Mouse (Mus musculus): ENCODE measurements around the gene Gatd1. TPM values are rescaled to one million over a fixed set of nuclear protein-coding genes. Genes with fewer than 3 reads are reported as not detected.

Gene Gatd1
- polyA plus RNA-seq, 1 experiment from 2014 or later: 61.4 TPM

- WGBS: 93% methylated on average over 10 of the region's 10 CpGs
- Histone ChIP-seq H3K4me3 (ENCODE audit: low read depth, low read length) (no peak overlapping the region), H3K27ac (ENCODE audit: low read length) (no peak overlapping the region), H3K4me2 (replicated peaks; ENCODE audit: low read depth, low read length) (no peak overlapping the region), H3K9ac (replicated peaks; ENCODE audit: low read depth, low read length) (no peak overlapping the region), H3K36me3 (ENCODE audit: control insufficient read depth, insufficient read depth, low read length) (peaks cover 15% of the 10 kb centered on the region; the same call in 1 of the 2 replicates), H3K4me1 (ENCODE audit: control insufficient read depth, insufficient read depth, low read length) (peaks cover 36% of the 10 kb centered on the region; the same call in 1 of the 2 replicates), H3K9me3 (ENCODE audit: control insufficient read depth, low read depth, low read length) (no peaks in the 10 kb centered on the region), H3K27me3 (ENCODE audit: control insufficient read depth, insufficient read depth, low read length) (no peaks in the 10 kb centered on the region)
- no peak for ATAC-seq (ENCODE audit: insufficient number of reproducible peaks, insufficient read depth, low FRiP score, low read depth)
Observed at GRCm38 (mm10) chr7:141439140-141439679, 25.3 kb upstream of the Gatd1 start.

GRCm38 (mm10) chr7:141438201-141438968 lies 24.4 kb upstream of the Gatd1 start:
- Histone ChIP-seq H3K9me3 (ENCODE audit: control insufficient read depth, low read depth, low read length) (no peaks in the 10 kb centered on the region), H3K4me2 (replicated peaks; ENCODE audit: low read depth, low read length) (no peak overlapping the region), H3K9ac (replicated peaks; ENCODE audit: low read depth, low read length) (no peak overlapping the region), H3K4me1 (ENCODE audit: control insufficient read depth, insufficient read depth, low read length) (peaks cover 35% of the 10 kb centered on the region), H3K27me3 (ENCODE audit: control insufficient read depth, insufficient read depth, low read length) (no peaks in the 10 kb centered on the region), H3K4me3 (ENCODE audit: low read depth, low read length) (no peak overlapping the region), H3K36me3 (ENCODE audit: control insufficient read depth, insufficient read depth, low read length) (peaks cover 15% of the 10 kb centered on the region; the same call in 1 of the 2 replicates), H3K27ac (ENCODE audit: low read length) (no peak overlapping the region)
- WGBS: 92% methylated on average over 12 of the region's 12 CpGs
- no peak for ATAC-seq (ENCODE audit: insufficient number of reproducible peaks, insufficient read depth, low FRiP score, low read depth)

GRCm38 (mm10) chr7:141437178-141438120 lies 23.5 kb upstream of the Gatd1 start, which contains the start of gene Slc25a22:
Gene Slc25a22, minus strand, starts transcription at chr7:141437892.
- Histone ChIP-seq H3K36me3 (ENCODE audit: control insufficient read depth, insufficient read depth, low read length) (peaks cover 22% of the 10 kb centered on the region), H3K9ac (replicated peaks; ENCODE audit: low read depth, low read length) (peak within 1 kb of the TSS; percentile 69), H3K9me3 (ENCODE audit: control insufficient read depth, low read depth, low read length) (no peaks in the 10 kb centered on the region), H3K4me3 (ENCODE audit: low read depth, low read length) (peak within 1 kb of the TSS; percentile 68), H3K27ac (ENCODE audit: low read length) (peak within 1 kb of the TSS; percentile 1; the same call in 1 of the 2 replicates), H3K27me3 (ENCODE audit: control insufficient read depth, insufficient read depth, low read length) (no peaks in the 10 kb centered on the region), H3K4me2 (replicated peaks; ENCODE audit: low read depth, low read length) (peak within 1 kb of the TSS; percentile 90), H3K4me1 (ENCODE audit: control insufficient read depth, insufficient read depth, low read length) (peaks cover 28% of the 10 kb centered on the region)
- ATAC-seq (ENCODE audit: insufficient number of reproducible peaks, insufficient read depth, low FRiP score, low read depth): peak; percentile 74
- WGBS: 5% methylated on average over 53 of the region's 53 CpGs

GRCm38 (mm10) chr7:141436523-141436892 lies 22.6 kb upstream of the Gatd1 start:
- ATAC-seq (ENCODE audit: insufficient number of reproducible peaks, insufficient read depth, low FRiP score, low read depth): no peak
- Histone ChIP-seq H3K4me1 (ENCODE audit: control insufficient read depth, insufficient read depth, low read length) (peaks cover 24% of the 10 kb centered on the region), H3K27ac (ENCODE audit: low read length) (no peak overlapping the region), H3K4me3 (ENCODE audit: low read depth, low read length) (peak overlapping the region; percentile 68), H3K9ac (replicated peaks; ENCODE audit: low read depth, low read length) (no peak overlapping the region; the same call in 1 of the 2 replicates), H3K36me3 (ENCODE audit: control insufficient read depth, insufficient read depth, low read length) (peaks cover 30% of the 10 kb centered on the region), H3K27me3 (ENCODE audit: control insufficient read depth, insufficient read depth, low read length) (no peaks in the 10 kb centered on the region), H3K9me3 (ENCODE audit: control insufficient read depth, low read depth, low read length) (no peaks in the 10 kb centered on the region), H3K4me2 (replicated peaks; ENCODE audit: low read depth, low read length) (peak overlapping the region; percentile 90)
- 65% methylated on average over 2 of the region's 2 CpGs for WGBS

- Histone ChIP-seq H3K4me3 (ENCODE audit: low read depth, low read length) (no peak overlapping the region), H3K9me3 (ENCODE audit: control insufficient read depth, low read depth, low read length) (no peaks in the 10 kb centered on the region), H3K36me3 (ENCODE audit: control insufficient read depth, insufficient read depth, low read length) (peaks cover 30% of the 10 kb centered on the region), H3K4me2 (replicated peaks; ENCODE audit: low read depth, low read length) (no peak overlapping the region; the same call in 1 of the 2 replicates), H3K4me1 (ENCODE audit: control insufficient read depth, insufficient read depth, low read length) (peaks cover 24% of the 10 kb centered on the region), H3K27me3 (ENCODE audit: control insufficient read depth, insufficient read depth, low read length) (no peaks in the 10 kb centered on the region), H3K27ac (ENCODE audit: low read length) (no peak overlapping the region), H3K9ac (replicated peaks; ENCODE audit: low read depth, low read length) (no peak overlapping the region)
- 80% methylated on average over 9 of the region's 9 CpGs for WGBS
- ATAC-seq (ENCODE audit: insufficient number of reproducible peaks, insufficient read depth, low FRiP score, low read depth): no peak
Observed at GRCm38 (mm10) chr7:141435856-141436522, 22.1 kb upstream of the Gatd1 start.

GRCm38 (mm10) chr7:141435129-141435855 lies 21.4 kb upstream of the Gatd1 start:
- peaks cover 36% of the 10 kb centered on the region for H3K36me3 ChIP-seq (ENCODE audit: control insufficient read depth, insufficient read depth, low read length)
- peak; percentile 30; the same call in 1 of the 2 replicates for ATAC-seq (ENCODE audit: insufficient number of reproducible peaks, insufficient read depth, low FRiP score, low read depth)

GRCm38 (mm10) chr7:141434464-141434863 lies 20.5 kb upstream of the Gatd1 start:
- Histone ChIP-seq H3K36me3 (ENCODE audit: control insufficient read depth, insufficient read depth, low read length) (peaks cover 33% of the 10 kb centered on the region), H3K4me2 (replicated peaks; ENCODE audit: low read depth, low read length) (peak overlapping the region; percentile 57), H3K9me3 (ENCODE audit: control insufficient read depth, low read depth, low read length) (no peaks in the 10 kb centered on the region), H3K27ac (ENCODE audit: low read length) (peak overlapping the region; percentile 21; the same call in 1 of the 2 replicates), H3K9ac (replicated peaks; ENCODE audit: low read depth, low read length) (no peak overlapping the region), H3K4me1 (ENCODE audit: control insufficient read depth, insufficient read depth, low read length) (peaks cover 34% of the 10 kb centered on the region), H3K27me3 (ENCODE audit: control insufficient read depth, insufficient read depth, low read length) (no peaks in the 10 kb centered on the region), H3K4me3 (ENCODE audit: low read depth, low read length) (peak overlapping the region; percentile 33)
- 16% methylated on average over 8 of the region's 8 CpGs for WGBS
- ATAC-seq (ENCODE audit: insufficient number of reproducible peaks, insufficient read depth, low FRiP score, low read depth): no peak

More at GRCm38 (mm10) chr7:141435129-141435855, 21.4 kb upstream of the Gatd1 start:
- peak overlapping the region; percentile 33 for H3K4me3 ChIP-seq (ENCODE audit: low read depth, low read length)
- H3K4me2 ChIP-seq (replicated peaks; ENCODE audit: low read depth, low read length): peak overlapping the region; percentile 57
- H3K9me3 ChIP-seq (ENCODE audit: control insufficient read depth, low read depth, low read length): no peaks in the 10 kb centered on the region
- peak overlapping the region; percentile 21; the same call in 1 of the 2 replicates for H3K27ac ChIP-seq (ENCODE audit: low read length)
- H3K9ac ChIP-seq (replicated peaks; ENCODE audit: low read depth, low read length): no peak overlapping the region; the same call in 1 of the 2 replicates
- 4% methylated on average over 17 of the region's 17 CpGs for WGBS
- peaks cover 26% of the 10 kb centered on the region for H3K4me1 ChIP-seq (ENCODE audit: control insufficient read depth, insufficient read depth, low read length)
- H3K27me3 ChIP-seq (ENCODE audit: control insufficient read depth, insufficient read depth, low read length): no peaks in the 10 kb centered on the region

Data from stomach, embryonic 14.5 days (tissue).